Mouse (Mus musculus) lung, postnatal 14 days (tissue): ENCODE data around the gene Paox.

Source experiments
- DNase-seq: peaks from one replicate; pipeline ENCODE4 v3.0.0; 2021

The Paox gene

GRCm38 (mm10) chr7:140179176-140179575 lies 63.6 kb downstream of the Paox start:
- no peak for DNase-seq

- DNase-seq: no peak
These were observed 65.1 kb downstream of the Paox start for GRCm38 (mm10) chr7:140180692-140181091.

GRCm38 (mm10) chr7:140184206-140184605 lies 68.6 kb downstream of the Paox start:
- DNase-seq: no peak
